Mouse (Mus musculus): Measurements from ENCODE around the gene Imp4. TPM values are rescaled to one million over a fixed set of nuclear protein-coding genes. Genes with fewer than 3 reads are reported as not detected.

Gene Imp4
- polyA plus RNA-seq, 1 experiment from 2014 or later, result 52.3 TPM

DNA sequence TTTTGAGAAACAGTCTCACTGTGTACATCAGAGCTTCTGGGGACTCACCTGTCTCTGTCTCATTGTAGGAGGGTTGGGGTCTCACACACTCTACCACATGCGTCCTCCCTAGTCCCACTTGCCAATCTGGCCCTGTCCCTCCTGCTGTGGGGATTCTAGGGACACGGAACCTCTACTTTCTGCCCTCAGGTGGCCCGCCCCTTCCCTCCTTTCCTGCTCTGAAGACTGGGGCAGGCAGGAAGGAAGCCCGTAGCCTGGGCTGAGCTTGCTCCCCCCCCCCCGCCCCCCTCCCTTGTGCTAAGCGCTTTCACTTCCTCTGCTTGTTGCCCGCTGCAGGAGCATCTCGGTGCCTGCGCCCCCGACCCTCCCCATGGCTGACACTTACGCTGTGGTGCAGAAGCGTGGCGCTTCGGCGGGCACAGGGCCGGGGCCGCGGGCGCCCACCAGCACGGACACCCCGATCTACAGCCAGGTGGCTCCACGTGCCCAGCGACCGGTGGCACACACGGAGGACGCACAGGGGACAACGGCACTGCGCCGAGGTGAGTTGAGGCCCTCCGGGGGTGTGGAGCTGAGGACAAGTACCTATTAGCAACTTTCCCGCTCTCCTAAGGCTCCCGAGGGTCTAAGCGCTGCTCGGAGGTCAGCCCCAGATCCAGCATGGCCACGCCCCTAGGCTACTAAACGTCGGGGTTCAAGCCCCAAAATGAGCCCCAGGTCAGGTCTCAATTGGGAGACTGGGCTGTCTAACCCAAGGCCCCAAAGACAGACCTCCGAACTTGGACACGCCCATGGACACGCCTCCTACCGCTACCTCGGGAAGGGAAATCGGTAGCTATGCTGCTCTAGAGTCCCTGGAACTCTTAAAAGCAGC lies 33.0 kb downstream of the Imp4 start:
- Histone ChIP-seq H3K9me3 (ENCODE audit: control insufficient read depth, low read length) (no peaks in the 10 kb centered on the region), H3K36me3 (ENCODE audit: control insufficient read depth, insufficient read depth, low read length) (no peaks in the 10 kb centered on the region), H3K4me3 (ENCODE audit: low read depth, low read length) (peak overlapping the region; percentile 51), H3K4me2 (replicated peaks; ENCODE audit: low read depth) (peak overlapping the region; percentile 95), H3K9ac (ENCODE audit: low read length) (peak overlapping the region; percentile 48), H3K27me3 (ENCODE audit: control insufficient read depth, insufficient read depth, low read length) (no peaks in the 10 kb centered on the region), H3K4me1 (replicated peaks; ENCODE audit: control insufficient read depth, insufficient read depth) (no peaks in the 10 kb centered on the region), H3K27ac (replicated peaks) (no peak overlapping the region)
- TF ChIP-seq CTCF (IDR thresholded peaks at IDR 0.05; ENCODE audit: low read depth) (peak; percentile 27; the same call in 1 of the 2 replicates), EP300 (optimal IDR thresholded peaks at IDR 0.05) (no peak)
- DNase-seq (ENCODE audit: low spot score) (peak; percentile 66), ATAC-seq (ENCODE audit: low FRiP score, low TSS enrichment) (peak; percentile 55)
- 1% methylated on average over 41 of the region's 43 CpGs for WGBS

DNA sequence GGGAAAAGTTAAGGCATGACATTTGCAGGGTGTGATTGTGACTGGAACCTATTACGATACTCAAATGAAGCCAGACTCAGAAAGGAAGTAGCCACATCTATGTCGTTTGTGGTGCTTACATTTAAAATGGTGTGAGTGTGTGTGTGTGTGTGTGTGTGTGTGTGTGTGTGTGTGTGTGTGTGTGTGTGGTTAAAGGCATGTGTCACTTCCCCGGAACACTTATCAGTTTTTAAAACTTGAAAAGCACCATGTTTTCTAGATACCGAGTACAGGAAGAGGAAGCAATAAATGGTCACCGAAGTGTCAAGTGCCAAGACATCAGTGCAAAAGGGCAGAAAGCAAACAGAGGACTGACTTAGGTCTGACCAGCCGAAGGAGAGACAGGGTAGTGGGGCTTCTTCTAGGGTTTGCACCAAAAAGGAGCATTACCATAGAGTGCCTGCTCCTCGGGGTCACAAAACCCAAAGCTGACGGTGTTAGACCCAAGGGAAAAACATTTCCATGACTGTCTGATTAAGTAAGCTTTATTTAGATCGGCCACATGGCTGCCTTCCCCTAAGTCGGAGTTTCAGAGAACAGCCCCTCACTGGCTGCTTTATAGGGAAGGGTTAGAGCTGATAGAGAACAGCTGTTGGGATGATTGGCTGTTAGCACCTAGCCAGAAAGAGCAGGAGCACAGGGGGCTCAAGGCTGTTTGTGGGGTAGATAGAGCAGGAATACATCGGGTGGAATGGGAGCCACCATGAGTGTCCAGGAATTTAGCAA lies 39.4 kb downstream of the Imp4 start:
- Histone ChIP-seq H3K27me3 (ENCODE audit: control insufficient read depth, insufficient read depth, low read length) (no peaks in the 10 kb centered on the region), H3K4me2 (replicated peaks; ENCODE audit: low read depth) (no peak overlapping the region), H3K4me1 (replicated peaks; ENCODE audit: control insufficient read depth, insufficient read depth) (no peaks in the 10 kb centered on the region), H3K36me3 (ENCODE audit: control insufficient read depth, insufficient read depth, low read length) (no peaks in the 10 kb centered on the region), H3K9me3 (ENCODE audit: control insufficient read depth, low read length) (no peaks in the 10 kb centered on the region), H3K9ac (ENCODE audit: low read length) (no peak overlapping the region), H3K27ac (replicated peaks) (no peak overlapping the region), H3K4me3 (ENCODE audit: low read depth, low read length) (no peak overlapping the region)
- TF ChIP-seq EP300 (optimal IDR thresholded peaks at IDR 0.05), result no peak
- TF ChIP-seq CTCF (IDR thresholded peaks at IDR 0.05; ENCODE audit: low read depth), result no peak
- ATAC-seq (ENCODE audit: low FRiP score, low TSS enrichment), result no peak
- DNase-seq (ENCODE audit: low spot score), result no peak
- 38% methylated on average over 11 of the region's 11 CpGs for WGBS

DNA sequence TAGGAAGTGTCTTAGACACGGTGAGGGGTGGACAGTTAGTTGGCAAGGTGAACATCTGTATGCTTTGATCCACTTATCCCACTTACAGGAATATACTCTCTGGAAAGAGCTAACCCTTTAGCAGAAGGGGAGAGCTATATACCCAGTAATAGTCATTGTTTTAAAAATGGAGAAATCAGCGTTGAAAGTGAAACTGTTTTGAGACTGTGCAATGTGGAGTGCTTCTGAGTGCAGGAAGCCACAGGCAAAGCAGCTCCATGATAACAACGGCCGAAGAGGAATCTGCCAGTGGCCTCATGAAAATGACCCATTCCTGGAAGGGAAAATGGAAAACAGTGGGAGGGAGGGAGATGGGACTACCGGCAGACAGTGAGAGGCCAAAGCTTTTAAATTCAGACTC lies 41.1 kb downstream of the Imp4 start:
- Histone ChIP-seq H3K36me3 (ENCODE audit: control insufficient read depth, insufficient read depth, low read length) (no peaks in the 10 kb centered on the region), H3K4me3 (ENCODE audit: low read depth, low read length) (no peak overlapping the region), H3K4me1 (replicated peaks; ENCODE audit: control insufficient read depth, insufficient read depth) (no peaks in the 10 kb centered on the region), H3K27ac (replicated peaks) (no peak overlapping the region), H3K4me2 (replicated peaks; ENCODE audit: low read depth) (no peak overlapping the region), H3K9me3 (ENCODE audit: control insufficient read depth, low read length) (no peaks in the 10 kb centered on the region), H3K9ac (ENCODE audit: low read length) (no peak overlapping the region), H3K27me3 (ENCODE audit: control insufficient read depth, insufficient read depth, low read length) (no peaks in the 10 kb centered on the region)
- 57% methylated on average over 5 of the region's 5 CpGs for WGBS
- no peak for TF ChIP-seq CTCF (IDR thresholded peaks at IDR 0.05; ENCODE audit: low read depth)
- TF ChIP-seq EP300 (optimal IDR thresholded peaks at IDR 0.05), result no peak
- DNase-seq (ENCODE audit: low spot score) (no peak), ATAC-seq (ENCODE audit: low FRiP score, low TSS enrichment) (no peak)

DNA sequence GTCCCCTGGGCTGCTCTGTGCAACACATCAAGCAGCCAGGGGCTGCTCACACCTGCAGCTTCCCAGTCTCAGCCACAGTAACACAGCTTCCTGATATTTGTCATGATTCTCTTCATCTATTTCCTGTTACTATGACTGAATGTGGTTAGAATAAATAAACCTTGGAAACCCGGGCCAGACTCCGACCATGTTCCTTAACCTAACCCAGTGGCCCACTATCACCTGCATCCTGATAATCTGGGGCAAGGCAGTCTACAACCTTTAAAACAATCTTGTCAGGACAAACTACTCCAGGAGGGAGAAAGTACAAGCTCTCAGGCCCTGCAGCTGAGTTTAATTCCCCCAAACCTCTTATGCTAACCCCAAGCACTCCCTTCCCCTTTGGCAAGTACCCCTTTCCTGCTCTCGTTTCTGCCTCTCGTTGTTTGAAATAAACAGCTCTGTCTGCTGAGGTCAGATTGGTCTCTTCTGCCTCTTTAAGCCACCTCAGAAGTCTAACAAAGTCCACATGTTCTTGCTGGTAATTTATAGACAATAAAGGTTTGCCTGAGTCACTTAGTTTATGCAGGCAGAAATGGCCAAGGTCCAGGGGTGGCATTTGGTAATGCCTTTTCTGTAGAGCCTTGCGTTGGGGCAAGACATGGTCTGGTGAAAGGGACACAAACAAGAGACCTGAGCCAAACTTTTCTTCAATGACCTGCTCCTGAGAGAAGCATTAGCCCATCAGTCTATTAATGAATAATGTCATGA lies 42.4 kb downstream of the Imp4 start:
- Histone ChIP-seq H3K36me3 (ENCODE audit: control insufficient read depth, insufficient read depth, low read length) (no peaks in the 10 kb centered on the region), H3K4me2 (replicated peaks; ENCODE audit: low read depth) (no peak overlapping the region), H3K4me3 (ENCODE audit: low read depth, low read length) (no peak overlapping the region), H3K9me3 (ENCODE audit: control insufficient read depth, low read length) (no peaks in the 10 kb centered on the region), H3K27me3 (ENCODE audit: control insufficient read depth, insufficient read depth, low read length) (no peaks in the 10 kb centered on the region), H3K4me1 (replicated peaks; ENCODE audit: control insufficient read depth, insufficient read depth) (no peaks in the 10 kb centered on the region), H3K27ac (replicated peaks) (no peak overlapping the region), H3K9ac (ENCODE audit: low read length) (no peak overlapping the region)
- no peak for TF ChIP-seq CTCF (IDR thresholded peaks at IDR 0.05; ENCODE audit: low read depth)
- no peak for TF ChIP-seq EP300 (optimal IDR thresholded peaks at IDR 0.05)
- ATAC-seq (ENCODE audit: low FRiP score, low TSS enrichment) (0 out of 2 replicates have a peak, but pooled peaks have one; percentile 21), DNase-seq (ENCODE audit: low spot score) (no peak)
- WGBS, result 34% methylated on average over 5 of the region's 5 CpGs

DNA sequence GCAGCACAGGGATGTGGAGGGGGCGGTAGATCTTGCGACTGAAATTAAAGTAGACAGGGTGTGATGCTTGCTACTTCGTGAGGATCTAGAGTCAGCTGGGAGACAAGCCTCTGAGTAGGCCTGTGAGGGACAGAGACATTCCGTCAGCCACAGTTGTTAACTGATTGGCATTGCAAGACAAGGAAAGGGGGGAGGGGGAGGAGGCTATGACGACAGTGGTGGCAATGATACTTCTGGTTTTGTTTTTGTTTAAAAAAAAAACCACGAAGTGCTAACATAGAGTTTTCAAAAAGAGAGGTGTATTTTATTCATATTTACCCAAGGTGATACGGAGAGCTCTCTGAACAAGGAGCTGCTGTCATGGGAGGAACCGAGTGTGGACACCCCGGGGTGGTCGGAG lies 44.8 kb downstream of the Imp4 start:
- H3K27ac ChIP-seq (replicated peaks), result no peak overlapping the region
- H3K9me3 ChIP-seq (ENCODE audit: control insufficient read depth, low read length), result no peaks in the 10 kb centered on the region
- no peak overlapping the region for H3K9ac ChIP-seq (ENCODE audit: low read length)
- TF ChIP-seq EP300 (optimal IDR thresholded peaks at IDR 0.05) (no peak), CTCF (IDR thresholded peaks at IDR 0.05; ENCODE audit: low read depth) (no peak)
- H3K36me3 ChIP-seq (ENCODE audit: control insufficient read depth, insufficient read depth, low read length), result no peaks in the 10 kb centered on the region
- H3K4me1 ChIP-seq (replicated peaks; ENCODE audit: control insufficient read depth, insufficient read depth), result no peaks in the 10 kb centered on the region
- no peak overlapping the region for H3K4me3 ChIP-seq (ENCODE audit: low read depth, low read length)
- H3K27me3 ChIP-seq (ENCODE audit: control insufficient read depth, insufficient read depth, low read length), result no peaks in the 10 kb centered on the region
- ATAC-seq (ENCODE audit: low FRiP score, low TSS enrichment) (no peak), DNase-seq (ENCODE audit: low spot score) (no peak)
- H3K4me2 ChIP-seq (replicated peaks; ENCODE audit: low read depth), result no peak overlapping the region
- 71% methylated on average over 10 of the region's 10 CpGs for WGBS
